Mouse (Mus musculus): ENCODE measurements around the gene Npff.

Npff gene

GRCm38 (mm10) chr15:102503924-102504782 lies 20.6 kb downstream of the Npff start:
- no peak for DNase-seq

GRCm38 (mm10) chr15:102503447-102503846 lies 21.3 kb downstream of the Npff start, which contains the start of gene Gm10337:
Gm10337 (plus strand) TSS chr15:102503722.
- DNase-seq, result no peak

GRCm38 (mm10) chr15:102502254-102502840 lies 22.4 kb downstream of the Npff start:
- no peak for DNase-seq

GRCm38 (mm10) chr15:102501084-102501814 lies 23.5 kb downstream of the Npff start:
- no peak for DNase-seq

DNA sequence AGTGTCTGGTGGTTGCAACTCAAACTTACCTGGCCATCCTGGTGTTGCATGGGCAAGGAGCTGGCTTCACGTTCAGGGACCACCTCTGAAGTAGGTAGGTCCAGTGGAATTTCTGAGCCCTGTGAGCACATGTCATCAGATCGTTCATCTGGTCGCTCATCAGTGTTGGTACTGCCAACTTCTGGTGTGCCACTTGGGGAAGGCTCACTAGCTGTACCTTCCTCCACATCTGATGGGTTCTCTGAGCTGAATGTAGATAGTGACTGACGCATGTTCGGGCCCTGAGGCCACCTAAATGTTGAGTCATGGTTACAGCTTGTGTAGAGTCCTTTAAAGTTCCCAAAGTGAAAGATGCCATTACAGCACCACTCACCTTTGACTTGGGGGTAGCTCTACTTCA lies 24.3 kb downstream of the Npff start:
- DNase-seq, result no peak

GRCm38 (mm10) chr15:102499851-102500250 lies 24.9 kb downstream of the Npff start:
- no peak for DNase-seq

- no peak for DNase-seq
Observed at GRCm38 (mm10) chr15:102499370-102499769, 25.4 kb downstream of the Npff start.

GRCm38 (mm10) chr15:102498322-102498721 lies 26.4 kb downstream of the Npff start:
- no peak for DNase-seq

GRCm38 (mm10) chr15:102487664-102488063 lies 37.1 kb downstream of the Npff start:
- DNase-seq, result no peak

GRCm38 (mm10) chr15:102485853-102486252 lies 38.9 kb downstream of the Npff start:
- no peak for DNase-seq

GRCm38 (mm10) chr15:102483136-102483535 lies 41.6 kb downstream of the Npff start:
- no peak for DNase-seq

DNA sequence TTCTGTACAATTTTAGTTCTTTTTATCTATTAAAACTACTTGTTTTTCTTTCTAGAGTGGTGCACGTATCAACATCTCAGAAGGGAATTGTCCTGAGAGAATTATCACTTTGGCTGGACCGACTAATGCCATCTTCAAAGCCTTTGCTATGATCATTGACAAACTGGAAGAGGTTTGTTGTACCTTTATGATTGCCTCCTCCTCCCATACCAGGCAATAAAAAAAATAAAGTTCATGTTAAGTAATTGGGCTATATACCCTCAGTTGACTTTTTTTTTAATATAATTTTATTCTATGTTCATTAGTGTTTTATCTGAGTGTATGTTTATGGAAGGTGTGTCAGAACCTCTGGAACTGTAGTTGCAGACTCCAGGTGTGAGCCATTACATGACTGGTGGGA lies 50.2 kb downstream of the Npff start:
- no peak for DNase-seq

Measured in B cell, adult 2 months (primary cell).